Mouse (Mus musculus) G1E (cell line): ENCODE data around the gene Clstn1. TPM values are rescaled to one million over a fixed set of nuclear protein-coding genes. Genes with fewer than 3 reads are reported as not detected.

Source experiments
- ATAC-seq: 2 replicates; pipeline ENCODE4 v1.8.0; 2016; ENCODE audit warnings: mild to moderate bottlenecking; ENCODE audit not compliant: insufficient number of reproducible peaks, poor library complexity, low FRiP score, severe bottlenecking; ENCODE audit errors: extremely low read depth
- DNase-seq: peaks from one replicate; pipeline ENCODE4 v3.0.0; 2012; ENCODE audit warnings: low spot score
- H3K27me3 ChIP-seq: 2 replicates; pipeline ENCODE4 v1.6.1; 2012; ENCODE audit warnings: mild to moderate bottlenecking, low read length, inconsistent platforms; ENCODE audit not compliant: insufficient read depth
- H3K36me3 ChIP-seq: replicated peaks from 2 replicates; pipeline ENCODE3; 2012; ENCODE audit warnings: mild to moderate bottlenecking, inconsistent platforms
- H3K4me1 ChIP-seq: 2 replicates; pipeline ENCODE4 v1.6.1; 2012; ENCODE audit warnings: low read depth, low read length, inconsistent platforms, mixed read lengths; ENCODE audit not compliant: insufficient read depth
- H3K4me3 ChIP-seq: 2 replicates; pipeline ENCODE4 v1.5.1; 2012; ENCODE audit warnings: low read depth, mild to moderate bottlenecking, inconsistent platforms, low read length, moderate library complexity, mixed read lengths
- H3K9me3 ChIP-seq: replicated peaks from 2 replicates; pipeline ENCODE4 v1.6.1; 2012; ENCODE audit warnings: inconsistent platforms
- CTCF ChIP-seq: IDR thresholded peaks from 2 replicates; pipeline ENCODE4 v1.5.1; 2012; ENCODE audit warnings: low read depth, low read length, inconsistent platforms, mixed read lengths
- GATA1 ChIP-seq: IDR thresholded peaks from 2 replicates; pipeline ENCODE4 v1.6.1; 2012; ENCODE audit warnings: borderline replicate concordance, low read length, inconsistent platforms, mixed read lengths
- GATA2 ChIP-seq: IDR thresholded peaks from 2 replicates; pipeline ENCODE4 v1.6.1; 2012; ENCODE audit warnings: low read depth, low read length, inconsistent platforms, borderline replicate concordance
- POLR2AphosphoS5 ChIP-seq: IDR thresholded peaks from 2 replicates; pipeline ENCODE4 v1.6.1; 2012; ENCODE audit warnings: low read depth, low read length, inconsistent platforms; ENCODE audit not compliant: insufficient replicate concordance
- TAL1 ChIP-seq: conservative IDR thresholded peaks from 2 replicates; pipeline ENCODE4 v1.6.1; 2012; ENCODE audit warnings: low read depth, low read length, inconsistent platforms, mixed read lengths
- polyA plus RNA-seq: library from polyadenylated mRNA; stranded (reverse); fragments of >175 nt; gene quantifications from 2 replicates; pipeline ENCODE4 v1.2.3, GENCODE M21; 2012
- total RNA-seq, 2 experiments: library from RNA; stranded (forward) in 1 of 2; stranded (reverse) in 1 of 2; fragments of 200-1000 nt in 1 of 2; fragments of >200 nt in 1 of 2; fragmentation: Nextera tagmentation in 1 of 2; gene quantifications; 2 replicates each; pipeline ENCODE4 v1.2.3; 2014 to 2017

The Clstn1 gene
- total and polyA plus RNA-seq, 3 experiments = 0.22 to 2.5 (median 0.38) TPM

DNA sequence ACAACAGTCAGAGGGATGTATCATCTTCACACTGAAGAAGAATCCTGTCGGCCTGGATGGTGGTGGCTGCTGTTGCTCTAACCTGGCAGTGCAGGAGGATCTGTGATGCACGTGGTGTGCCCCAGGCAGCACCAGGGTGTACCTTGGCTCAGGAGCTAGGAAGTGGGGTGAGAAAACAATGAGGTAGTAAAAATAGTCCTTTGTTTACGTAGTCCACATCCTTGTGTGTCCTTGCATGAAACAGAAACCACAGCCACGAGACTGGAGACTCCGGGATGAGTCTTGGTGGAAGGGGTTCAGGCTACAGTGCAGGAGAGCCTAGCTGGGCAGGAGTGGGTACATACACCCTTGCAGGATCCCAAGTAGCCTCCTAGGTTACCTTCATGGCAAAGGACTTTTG, 15.1 kb upstream of the Clstn1 start:
- no peak for DNase-seq
- no peak for TF ChIP-seq GATA1
- no peak for TF ChIP-seq GATA2
- no peak for TF ChIP-seq CTCF
- TF ChIP-seq POLR2AphosphoS5 = no peak
- no peak for TF ChIP-seq TAL1
- Histone ChIP-seq H3K4me1 (no peaks in the 10 kb centered on the region; the same call in 1 of the 2 replicates), H3K36me3 (no peaks in the 10 kb centered on the region), H3K9me3 (no peaks in the 10 kb centered on the region), H3K27me3 (peaks cover 8% of the 10 kb centered on the region; the same call in 1 of the 2 replicates), H3K4me3 (no peak overlapping the region)
- no peak for ATAC-seq

DNA sequence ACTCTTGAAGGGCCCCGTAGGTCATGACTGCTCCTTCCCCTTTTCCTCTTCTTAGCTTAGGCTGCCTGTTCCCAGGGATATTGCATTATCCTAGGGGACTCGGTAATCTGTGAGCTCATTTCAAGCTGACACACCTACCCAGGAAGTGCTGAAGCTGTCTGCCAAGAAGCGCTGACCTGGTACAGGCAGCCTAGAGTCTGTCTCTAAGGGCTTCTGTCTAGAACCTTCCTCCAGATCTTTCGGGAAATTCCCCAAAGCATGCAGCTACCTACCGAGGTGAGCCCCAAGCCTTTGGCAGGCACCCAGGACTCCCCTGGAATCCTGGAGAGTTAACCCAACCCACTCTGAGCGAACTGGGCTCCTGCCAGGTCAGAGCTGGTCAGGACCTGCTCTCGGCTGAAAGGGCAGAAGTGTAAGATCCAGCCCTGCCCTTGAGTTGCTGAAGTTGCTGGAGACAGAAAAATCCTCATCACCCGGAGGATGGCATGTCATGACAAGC, 14.6 kb upstream of the Clstn1 start:
- Histone ChIP-seq H3K27me3 (peaks cover 8% of the 10 kb centered on the region; the same call in 1 of the 2 replicates), H3K36me3 (no peaks in the 10 kb centered on the region), H3K4me1 (no peaks in the 10 kb centered on the region; the same call in 1 of the 2 replicates), H3K4me3 (no peak overlapping the region), H3K9me3 (no peaks in the 10 kb centered on the region)
- ATAC-seq = no peak
- no peak for DNase-seq
- TF ChIP-seq GATA1 = no peak
- no peak for TF ChIP-seq GATA2
- no peak for TF ChIP-seq TAL1
- no peak for TF ChIP-seq CTCF
- TF ChIP-seq POLR2AphosphoS5 = no peak

DNA sequence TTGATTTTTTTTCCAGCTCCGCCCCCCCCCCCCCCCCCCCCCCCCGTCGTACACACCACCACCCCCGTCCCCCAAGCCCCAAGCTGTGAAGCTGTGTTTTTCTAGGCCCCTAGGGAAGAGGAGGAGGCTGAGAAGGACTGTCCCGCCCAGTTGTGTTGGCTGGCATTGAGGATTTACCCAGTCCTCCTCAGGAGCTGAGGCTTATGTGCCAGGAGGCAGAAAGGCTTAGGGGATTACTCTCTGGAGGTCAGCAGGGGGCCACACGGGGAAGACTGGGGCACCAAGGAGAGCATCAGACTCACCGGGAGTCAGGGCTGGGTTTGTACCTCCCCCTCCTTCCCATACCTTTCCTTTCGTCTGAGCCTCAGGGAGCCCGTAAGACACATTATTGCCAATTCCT, 13.8 kb upstream of the Clstn1 start:
- Histone ChIP-seq H3K9me3 (no peaks in the 10 kb centered on the region), H3K4me3 (no peak overlapping the region), H3K4me1 (no peaks in the 10 kb centered on the region; the same call in 1 of the 2 replicates), H3K36me3 (no peaks in the 10 kb centered on the region), H3K27me3 (peaks cover 10% of the 10 kb centered on the region; the same call in 1 of the 2 replicates)
- no peak for ATAC-seq
- no peak for DNase-seq
- TF ChIP-seq GATA2 = no peak
- no peak for TF ChIP-seq GATA1
- TF ChIP-seq POLR2AphosphoS5 = no peak
- TF ChIP-seq CTCF = no peak
- no peak for TF ChIP-seq TAL1

DNA sequence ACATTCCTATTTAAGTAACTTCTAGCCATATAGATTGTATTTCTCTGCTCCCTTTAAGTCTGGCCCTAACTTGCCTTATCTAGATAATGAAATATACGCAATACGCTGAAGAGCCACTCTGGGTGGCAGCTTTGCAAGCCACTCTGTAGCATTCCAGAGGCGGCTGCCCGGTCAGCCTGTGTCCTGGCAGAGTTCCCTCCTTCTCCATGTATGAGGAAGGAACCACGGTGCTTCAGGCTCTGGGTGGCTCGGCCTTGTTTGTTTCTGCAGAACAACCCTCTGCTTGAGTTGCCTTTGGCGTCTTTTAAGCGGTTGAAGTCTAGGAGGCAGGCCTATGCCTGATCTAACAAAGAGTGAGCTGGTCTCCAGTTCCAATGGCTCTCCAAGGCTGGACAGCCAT, 13.4 kb upstream of the Clstn1 start:
- peaks cover 10% of the 10 kb centered on the region; the same call in 1 of the 2 replicates for H3K27me3 ChIP-seq
- H3K36me3 ChIP-seq = no peaks in the 10 kb centered on the region
- ATAC-seq = no peak
- DNase-seq = no peak
- H3K4me3 ChIP-seq = no peak overlapping the region
- H3K4me1 ChIP-seq = no peaks in the 10 kb centered on the region
- TF ChIP-seq GATA1 = no peak
- TF ChIP-seq TAL1 = no peak
- TF ChIP-seq POLR2AphosphoS5 = no peak
- TF ChIP-seq CTCF = no peak
- no peak for TF ChIP-seq GATA2
- no peaks in the 10 kb centered on the region for H3K9me3 ChIP-seq

DNA sequence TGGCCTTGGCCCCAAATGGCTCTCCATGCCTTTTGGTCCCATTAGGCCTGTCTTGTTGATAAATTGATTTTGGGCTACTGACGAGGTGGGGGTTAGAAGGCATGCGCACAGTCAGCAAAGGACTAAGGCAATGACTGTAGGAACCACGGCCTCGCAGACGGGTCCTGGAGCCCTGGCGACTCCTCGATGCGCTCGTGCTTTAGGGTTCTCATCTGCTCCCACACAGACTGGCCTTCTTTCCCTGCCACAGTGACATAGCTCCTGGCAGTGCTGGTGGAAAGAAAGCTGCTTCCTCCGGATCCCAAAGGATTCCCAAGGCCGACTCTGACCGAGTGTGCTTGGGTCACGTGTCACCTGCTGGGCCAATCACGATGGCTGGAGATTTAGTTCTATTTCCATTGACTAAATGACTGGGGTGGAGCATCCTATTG, 11.9 kb upstream of the Clstn1 start:
- no peaks in the 10 kb centered on the region for H3K4me1 ChIP-seq
- ATAC-seq (no peak), DNase-seq (no peak)
- no peak for TF ChIP-seq TAL1
- TF ChIP-seq GATA2 = no peak
- no peak for TF ChIP-seq GATA1
- no peak overlapping the region for H3K4me3 ChIP-seq
- peaks cover 10% of the 10 kb centered on the region; the same call in 1 of the 2 replicates for H3K27me3 ChIP-seq
- H3K36me3 ChIP-seq = no peaks in the 10 kb centered on the region
- no peaks in the 10 kb centered on the region for H3K9me3 ChIP-seq

DNA sequence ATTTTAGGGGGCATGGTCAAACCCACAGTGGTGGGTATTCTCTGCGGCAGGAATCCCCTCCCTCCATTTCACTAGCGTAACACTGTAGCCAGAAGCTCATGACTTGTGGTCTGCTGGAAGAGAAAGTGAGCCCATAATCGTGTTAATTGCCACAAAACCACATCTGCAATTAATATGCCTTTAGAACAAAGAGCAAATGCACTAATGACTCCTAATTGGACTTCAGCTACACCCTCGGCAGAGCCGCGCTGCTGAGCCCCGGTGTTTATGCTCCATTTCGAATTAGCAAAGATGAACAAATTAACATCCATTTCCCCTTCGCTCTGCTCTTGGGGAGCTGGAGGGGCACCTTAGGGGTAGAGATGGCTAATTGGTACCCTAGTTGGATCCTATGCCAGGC, 10.2 kb upstream of the Clstn1 start:
- H3K27me3 ChIP-seq = peaks cover 8% of the 10 kb centered on the region; the same call in 1 of the 2 replicates
- DNase-seq = no peak
- no peak for TF ChIP-seq GATA1
- no peak for TF ChIP-seq GATA2
- no peak overlapping the region for H3K4me3 ChIP-seq
- ATAC-seq = no peak
- H3K36me3 ChIP-seq = no peaks in the 10 kb centered on the region
- H3K9me3 ChIP-seq = no peaks in the 10 kb centered on the region
- no peaks in the 10 kb centered on the region for H3K4me1 ChIP-seq
